ENCODE assay signal across 31 mouse cellular contexts in the genomic region with DNA sequence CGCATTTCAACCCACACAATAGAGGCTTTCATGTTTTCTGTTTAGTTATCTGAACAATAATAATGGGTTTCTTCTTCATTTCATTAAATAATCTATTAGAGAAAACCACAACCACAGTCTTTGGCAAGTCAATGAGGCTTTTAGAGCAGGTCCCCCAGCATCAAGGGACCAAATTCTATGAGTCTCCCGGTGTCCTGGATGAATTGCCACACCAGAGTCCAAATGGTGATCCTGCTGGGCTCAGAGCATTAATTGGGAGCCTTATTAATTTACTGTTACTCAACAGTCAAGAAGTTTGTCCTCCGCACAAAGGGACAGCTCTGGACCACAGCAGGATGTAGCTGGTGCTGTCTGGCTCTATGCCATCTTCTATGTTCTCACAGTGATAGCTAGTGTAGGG.
"Had no signal": no experiment of that assay in that cellular context is flagged by ENCODE, and none has a peak within 500 bp of the region (broad histone marks: within the 10 kb centered on the region; RNA-seq: fewer than 3 reads in every experiment).

No protein-coding gene starts in this region.

- ATAC-seq: liver, embryonic 12.5 days; lung, postnatal 0 days; midbrain, embryonic 13.5 days; midbrain, embryonic 15.5 days; midbrain, embryonic 16.5 days had no signal

- H3K4me3 ChIP-seq: limb, embryonic 10.5 days; limb, embryonic 12.5 days; limb, embryonic 13.5 days; limb, embryonic 15.5 days; liver, embryonic 12.5 days; liver, embryonic 13.5 days; liver, embryonic 15.5 days; lung, embryonic 15.5 days; megakaryocyte, embryonic 14.5 days; midbrain, embryonic 10.5 days; midbrain, embryonic 12.5 days; midbrain, embryonic 13.5 days; midbrain, embryonic 15.5 days; myocyte; neural tube, embryonic 12.5 days had no signal

- DNase-seq: left cerebral cortex, postnatal 4 days; liver; liver, embryonic 13.5 days; lung, adult 18-20 months; lung, adult 2 months; lung, embryonic 14.5 days; lung, postnatal 10 days; lung, postnatal 14 days; lung, postnatal 36 days; lung, postnatal 4 days; midbrain, embryonic 14.5 days had no signal

- H3K9ac ChIP-seq: limb, embryonic 12.5 days; limb, embryonic 13.5 days; limb, embryonic 15.5 days; liver, embryonic 12.5 days; liver, embryonic 13.5 days; liver, embryonic 14.5 days; liver, embryonic 15.5 days; lung, embryonic 14.5 days; lung, embryonic 15.5 days; midbrain, embryonic 12.5 days; midbrain, embryonic 13.5 days; midbrain, embryonic 15.5 days; neural tube, embryonic 12.5 days had no signal

- H3K9me3 ChIP-seq: limb, embryonic 10.5 days; limb, embryonic 12.5 days; limb, embryonic 13.5 days; limb, embryonic 15.5 days; liver, embryonic 12.5 days; liver, embryonic 13.5 days; liver, embryonic 15.5 days; lung, embryonic 15.5 days; midbrain, embryonic 10.5 days; midbrain, embryonic 12.5 days; midbrain, embryonic 13.5 days; midbrain, embryonic 15.5 days; neural tube, embryonic 12.5 days had no signal

- H3K4me2 ChIP-seq: limb, embryonic 12.5 days; limb, embryonic 13.5 days; limb, embryonic 15.5 days; liver, embryonic 11.5 days; liver, embryonic 12.5 days; liver, embryonic 13.5 days; liver, embryonic 15.5 days; lung, embryonic 14.5 days; lung, embryonic 15.5 days; midbrain, embryonic 11.5 days; midbrain, embryonic 12.5 days; midbrain, embryonic 13.5 days; midbrain, embryonic 15.5 days; neural tube, embryonic 12.5 days had no signal

- H3K27me3 ChIP-seq: limb, embryonic 12.5 days; limb, embryonic 13.5 days; limb, embryonic 15.5 days; liver, embryonic 12.5 days; liver, embryonic 13.5 days; liver, embryonic 15.5 days; lung, embryonic 15.5 days; megakaryocyte, embryonic 14.5 days; midbrain, embryonic 12.5 days; midbrain, embryonic 13.5 days; midbrain, embryonic 15.5 days; neural tube, embryonic 12.5 days had no signal

- H3K27ac ChIP-seq: limb, embryonic 10.5 days; limb, embryonic 12.5 days; limb, embryonic 13.5 days; limb, embryonic 15.5 days; liver, embryonic 12.5 days; liver, embryonic 13.5 days; liver, embryonic 14.5 days; liver, embryonic 15.5 days; lung, embryonic 15.5 days; macrophage; midbrain, embryonic 10.5 days; midbrain, embryonic 12.5 days; midbrain, embryonic 13.5 days; midbrain, embryonic 15.5 days; neural tube, embryonic 12.5 days had no signal

- H3K36me3 ChIP-seq: limb, embryonic 10.5 days; limb, embryonic 12.5 days; limb, embryonic 13.5 days; limb, embryonic 15.5 days; liver, embryonic 12.5 days; liver, embryonic 13.5 days; liver, embryonic 15.5 days; lung, embryonic 15.5 days; midbrain, embryonic 10.5 days; midbrain, embryonic 12.5 days; midbrain, embryonic 13.5 days; midbrain, embryonic 15.5 days; neural tube, embryonic 12.5 days had no signal

- H3K4me1 ChIP-seq: limb, embryonic 10.5 days; limb, embryonic 12.5 days; limb, embryonic 13.5 days; limb, embryonic 15.5 days; liver, embryonic 12.5 days; liver, embryonic 13.5 days; liver, embryonic 15.5 days; lung, embryonic 15.5 days; megakaryocyte, embryonic 14.5 days; midbrain, embryonic 10.5 days; midbrain, embryonic 12.5 days; midbrain, embryonic 13.5 days; midbrain, embryonic 15.5 days; neural tube, embryonic 12.5 days had no signal
